Mouse (Mus musculus): ENCODE results near the gene Unc13b. TPM values are rescaled to one million over a fixed set of nuclear protein-coding genes. Genes with fewer than 3 reads are reported as not detected.

Gene Unc13b
- total and polyA plus RNA-seq, 2 experiments from 2014 or later: 6.2 to 54.7 TPM

DNA sequence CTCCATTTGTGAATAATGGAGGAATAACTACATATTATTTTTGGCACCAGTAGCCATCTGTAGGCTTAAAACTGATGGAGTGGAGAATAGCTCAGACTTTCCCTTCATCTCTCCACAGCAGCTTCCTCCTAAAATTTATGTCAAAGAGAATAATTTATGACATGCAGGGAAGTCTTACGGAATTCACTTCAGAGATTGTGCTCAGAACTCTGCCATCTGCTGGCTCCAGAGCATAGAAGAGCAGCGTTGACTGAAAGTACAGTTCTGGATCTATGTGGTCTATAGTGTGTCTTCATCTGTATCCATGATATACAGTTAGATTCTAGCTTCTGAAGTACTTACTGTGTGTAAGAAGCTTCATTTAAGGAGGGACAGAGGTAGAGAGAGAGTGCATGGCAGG is 185.3 kb downstream of the Unc13b start:
- DNase-seq (peak; percentile 65), ATAC-seq (0 out of 2 replicates have a peak, but pooled peaks have one; percentile 38)
- H3K9me3 ChIP-seq (ENCODE audit: low read length): no peaks in the 10 kb centered on the region
- H3K4me2 ChIP-seq (ENCODE audit: low read depth): no peak overlapping the region
- no peaks in the 10 kb centered on the region for H3K27me3 ChIP-seq (ENCODE audit: insufficient read depth, low read length)
- no peak overlapping the region for H3K9ac ChIP-seq
- 47% methylated on average over 2 of the region's 2 CpGs for WGBS
- TF ChIP-seq CTCF (IDR thresholded peaks at IDR 0.05; ENCODE audit: low read depth): peak; percentile 67
- peaks cover 3% of the 10 kb centered on the region; the same call in 1 of the 2 replicates for H3K4me1 ChIP-seq (ENCODE audit: insufficient read depth)
- H3K27ac ChIP-seq (ENCODE audit: low read depth, low read length): no peak overlapping the region
- H3K4me3 ChIP-seq (ENCODE audit: low read depth, low read length): no peak overlapping the region
- peaks cover 23% of the 10 kb centered on the region for H3K36me3 ChIP-seq (ENCODE audit: insufficient read depth)

DNA sequence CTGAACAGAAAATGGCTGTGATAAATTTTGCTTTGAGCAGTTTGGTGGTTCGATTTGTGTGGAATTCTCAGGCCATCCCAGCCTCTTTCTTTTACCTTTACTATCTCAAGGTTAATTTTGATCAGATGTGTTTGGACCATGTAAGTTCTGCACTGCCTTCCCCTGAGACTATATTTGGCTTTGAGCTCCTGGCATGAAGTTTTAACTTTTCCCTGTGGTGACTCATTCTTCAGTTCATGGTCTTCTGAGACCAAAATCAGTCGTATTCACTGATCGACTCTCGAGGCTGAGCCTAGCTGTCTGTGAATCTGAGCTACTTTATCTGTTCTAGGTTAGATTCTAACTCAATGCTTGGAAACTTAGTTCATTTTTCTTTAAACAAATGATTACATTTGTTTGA is 187.0 kb downstream of the Unc13b start:
- Histone ChIP-seq H3K36me3 (ENCODE audit: insufficient read depth) (peaks cover 25% of the 10 kb centered on the region), H3K4me1 (ENCODE audit: insufficient read depth) (no peaks in the 10 kb centered on the region), H3K9me3 (ENCODE audit: low read length) (no peaks in the 10 kb centered on the region), H3K27ac (ENCODE audit: low read depth, low read length) (no peak overlapping the region), H3K27me3 (ENCODE audit: insufficient read depth, low read length) (no peaks in the 10 kb centered on the region), H3K4me2 (ENCODE audit: low read depth) (no peak overlapping the region), H3K4me3 (ENCODE audit: low read depth, low read length) (no peak overlapping the region), H3K9ac (no peak overlapping the region)
- WGBS: 91% methylated on average over 4 of the region's 4 CpGs
- DNase-seq (no peak), ATAC-seq (no peak)
- TF ChIP-seq CTCF (IDR thresholded peaks at IDR 0.05; ENCODE audit: low read depth): no peak

DNA sequence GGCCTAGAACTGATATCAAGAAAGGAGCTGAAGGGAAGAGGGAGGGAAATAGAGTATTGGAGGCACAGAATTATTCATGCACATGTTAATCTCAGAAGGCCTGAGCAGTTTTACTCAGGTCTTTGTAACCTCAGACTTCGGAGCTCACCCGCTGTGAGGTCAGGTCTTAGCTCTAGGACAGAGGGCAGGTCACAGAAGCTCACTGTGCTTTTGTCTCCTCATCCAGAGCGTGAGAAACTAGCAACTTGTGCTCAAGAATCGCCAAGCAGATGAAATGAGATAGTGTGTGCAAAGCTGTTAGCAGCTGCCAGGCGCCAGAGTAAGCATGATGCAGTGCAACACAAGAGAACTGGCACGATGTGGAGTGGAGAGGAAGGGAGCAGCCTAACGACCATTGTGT is 189.3 kb downstream of the Unc13b start:
- Histone ChIP-seq H3K4me1 (ENCODE audit: insufficient read depth) (no peaks in the 10 kb centered on the region), H3K9ac (no peak overlapping the region), H3K4me3 (ENCODE audit: low read depth, low read length) (no peak overlapping the region), H3K27me3 (ENCODE audit: insufficient read depth, low read length) (no peaks in the 10 kb centered on the region), H3K9me3 (ENCODE audit: low read length) (no peaks in the 10 kb centered on the region), H3K36me3 (ENCODE audit: insufficient read depth) (peaks cover 29% of the 10 kb centered on the region), H3K27ac (ENCODE audit: low read depth, low read length) (no peak overlapping the region), H3K4me2 (ENCODE audit: low read depth) (no peak overlapping the region)
- DNase-seq (no peak), ATAC-seq (no peak)
- no peak for TF ChIP-seq CTCF (IDR thresholded peaks at IDR 0.05; ENCODE audit: low read depth)
- WGBS: 18% methylated on average over 7 of the region's 7 CpGs

DNA sequence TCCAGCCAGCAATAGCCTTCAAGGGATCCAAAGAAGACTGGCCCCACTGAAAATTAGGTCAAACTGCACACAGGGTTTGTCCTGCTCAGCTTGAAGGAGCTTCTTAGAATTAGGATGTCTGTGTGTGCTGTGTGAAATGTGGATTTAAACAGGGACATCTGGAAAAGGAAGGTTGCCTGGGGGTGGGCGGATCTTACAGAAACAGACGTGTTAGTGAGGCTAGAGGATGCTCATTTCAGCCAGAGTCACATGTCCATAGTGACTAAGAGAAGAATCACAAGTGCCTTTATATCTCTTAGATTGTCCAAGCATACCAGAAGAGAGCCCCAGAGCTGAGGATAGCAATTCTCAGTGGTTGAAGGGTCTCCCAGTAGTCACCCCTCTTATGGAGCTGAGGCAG is 190.2 kb downstream of the Unc13b start:
- DNase-seq (no peak), ATAC-seq (no peak)
- no peaks in the 10 kb centered on the region for H3K4me1 ChIP-seq (ENCODE audit: insufficient read depth)
- H3K36me3 ChIP-seq (ENCODE audit: insufficient read depth): peaks cover 33% of the 10 kb centered on the region
- no peak overlapping the region for H3K27ac ChIP-seq (ENCODE audit: low read depth, low read length)
- TF ChIP-seq CTCF (IDR thresholded peaks at IDR 0.05; ENCODE audit: low read depth): no peak
- no peak overlapping the region for H3K9ac ChIP-seq
- H3K4me2 ChIP-seq (ENCODE audit: low read depth): no peak overlapping the region
- no peak overlapping the region for H3K4me3 ChIP-seq (ENCODE audit: low read depth, low read length)
- no peaks in the 10 kb centered on the region for H3K9me3 ChIP-seq (ENCODE audit: low read length)
- WGBS: 77% methylated on average over 2 of the region's 2 CpGs
- H3K27me3 ChIP-seq (ENCODE audit: insufficient read depth, low read length): no peaks in the 10 kb centered on the region

DNA sequence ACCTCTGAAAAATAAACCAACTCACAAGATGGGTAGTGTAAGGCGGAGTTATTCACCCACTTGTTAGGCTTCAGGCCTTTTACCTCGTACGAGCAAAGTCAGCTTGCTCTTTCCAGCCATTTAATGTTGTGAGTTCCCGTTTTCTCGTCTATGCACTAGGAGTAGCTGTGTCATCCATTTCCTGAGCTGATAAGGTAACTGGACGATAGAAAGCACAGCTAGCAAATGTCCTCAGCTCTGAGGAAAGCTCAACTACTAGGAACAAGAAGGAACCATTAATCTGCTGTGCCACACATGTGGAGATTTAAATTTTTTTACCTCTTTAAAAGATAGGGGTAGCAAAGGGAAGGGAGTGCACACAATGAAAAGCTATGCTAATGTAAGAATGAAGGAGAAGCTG is 192.5 kb downstream of the Unc13b start:
- H3K36me3 ChIP-seq (ENCODE audit: insufficient read depth): peaks cover 46% of the 10 kb centered on the region
- no peak overlapping the region for H3K4me3 ChIP-seq (ENCODE audit: low read depth, low read length)
- H3K9ac ChIP-seq: no peak overlapping the region
- ATAC-seq: no peak
- H3K27ac ChIP-seq (ENCODE audit: low read depth, low read length): no peak overlapping the region
- H3K9me3 ChIP-seq (ENCODE audit: low read length): no peaks in the 10 kb centered on the region
- no peak for TF ChIP-seq CTCF (IDR thresholded peaks at IDR 0.05; ENCODE audit: low read depth)
- H3K4me2 ChIP-seq (ENCODE audit: low read depth): no peak overlapping the region
- H3K4me1 ChIP-seq (ENCODE audit: insufficient read depth): no peaks in the 10 kb centered on the region
- 89% methylated on average over 6 of the region's 6 CpGs for WGBS
- no peak for DNase-seq
- H3K27me3 ChIP-seq (ENCODE audit: insufficient read depth, low read length): no peaks in the 10 kb centered on the region

DNA sequence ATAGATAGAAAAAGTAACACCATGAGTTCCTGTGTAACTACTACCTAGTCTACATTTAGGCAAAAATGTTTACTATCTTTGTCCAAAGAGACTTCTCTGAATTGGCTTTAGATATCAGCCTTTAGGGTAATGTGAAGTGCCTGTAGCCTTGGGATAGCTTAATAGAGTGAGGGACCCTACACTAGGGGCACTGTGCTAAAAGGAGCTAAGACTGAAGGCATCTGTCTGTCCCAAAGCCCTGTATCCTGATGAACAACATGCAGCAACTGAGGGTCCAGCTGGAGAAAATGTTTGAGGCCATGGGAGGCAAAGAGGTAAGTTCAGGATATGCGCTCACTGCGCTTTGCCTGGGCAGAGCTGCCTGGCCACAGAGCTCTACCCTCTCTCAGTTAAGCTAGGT is 198.3 kb downstream of the Unc13b start:
- 100% methylated on average over 2 of the region's 2 CpGs for WGBS
- H3K36me3 ChIP-seq (ENCODE audit: insufficient read depth): peaks cover 47% of the 10 kb centered on the region

DNA sequence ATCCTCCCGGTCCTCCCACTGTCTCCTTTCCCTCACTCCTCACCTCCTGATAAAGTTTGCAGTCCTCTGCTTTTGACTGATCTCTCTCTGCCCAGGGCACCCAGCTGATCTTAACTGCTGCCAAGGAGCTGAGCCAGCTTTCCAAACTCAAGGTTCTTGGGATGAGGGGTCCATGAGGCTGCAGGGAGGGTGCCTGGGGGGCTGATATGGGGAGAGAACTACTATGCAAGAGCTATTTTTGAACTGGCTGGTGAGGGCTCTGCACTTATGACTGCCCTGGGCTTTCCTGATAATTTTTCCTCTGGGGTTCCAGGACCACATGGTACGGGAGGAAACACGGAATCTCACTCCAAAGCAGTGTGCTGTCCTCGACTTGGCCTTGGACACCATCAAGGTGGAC is 199.8 kb downstream of the Unc13b start:
- peaks cover 46% of the 10 kb centered on the region for H3K36me3 ChIP-seq (ENCODE audit: insufficient read depth)
- ATAC-seq (no peak), DNase-seq (no peak)
- H3K4me3 ChIP-seq (ENCODE audit: low read depth, low read length): no peak overlapping the region
- no peak for TF ChIP-seq CTCF (IDR thresholded peaks at IDR 0.05; ENCODE audit: low read depth)
- H3K4me1 ChIP-seq (ENCODE audit: insufficient read depth): no peaks in the 10 kb centered on the region
- no peak overlapping the region for H3K9ac ChIP-seq
- no peak overlapping the region for H3K27ac ChIP-seq (ENCODE audit: low read depth, low read length)
- 92% methylated on average over 4 of the region's 4 CpGs for whole genome bisulfite sequencing
- no peaks in the 10 kb centered on the region for H3K27me3 ChIP-seq (ENCODE audit: insufficient read depth, low read length)
- H3K4me2 ChIP-seq (ENCODE audit: low read depth): no peak overlapping the region
- no peaks in the 10 kb centered on the region for H3K9me3 ChIP-seq (ENCODE audit: low read length)

More for the DNA sequence above, 198.3 kb downstream of the Unc13b start:
- Histone ChIP-seq H3K27me3 (ENCODE audit: insufficient read depth, low read length) (no peaks in the 10 kb centered on the region), H3K4me3 (ENCODE audit: low read depth, low read length) (no peak overlapping the region), H3K4me2 (ENCODE audit: low read depth) (no peak overlapping the region), H3K9ac (no peak overlapping the region), H3K27ac (ENCODE audit: low read depth, low read length) (no peak overlapping the region), H3K4me1 (ENCODE audit: insufficient read depth) (no peaks in the 10 kb centered on the region), H3K9me3 (ENCODE audit: low read length) (no peaks in the 10 kb centered on the region)
- ATAC-seq: no peak
- no peak for DNase-seq
- no peak for TF ChIP-seq CTCF (IDR thresholded peaks at IDR 0.05; ENCODE audit: low read depth)

DNA sequence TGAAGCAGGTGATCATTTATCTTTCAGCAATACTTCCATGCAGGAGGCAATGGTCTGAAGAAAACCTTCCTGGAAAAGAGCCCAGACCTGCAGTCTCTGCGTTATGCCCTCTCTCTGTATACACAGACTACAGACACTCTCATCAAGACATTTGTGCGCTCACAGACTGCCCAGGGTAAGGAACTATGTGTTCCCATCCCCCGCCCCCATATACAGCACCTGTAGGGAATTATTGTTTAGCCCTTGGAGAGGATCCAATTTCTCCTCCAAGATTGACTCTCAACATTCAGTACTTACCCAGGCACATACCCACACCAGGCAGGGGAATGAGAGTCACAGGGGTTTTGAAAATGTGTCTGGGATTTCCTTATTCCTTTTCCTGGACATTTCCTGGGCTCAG is 200.7 kb downstream of the Unc13b start:
- Histone ChIP-seq H3K4me2 (ENCODE audit: low read depth) (no peak overlapping the region), H3K4me1 (ENCODE audit: insufficient read depth) (no peaks in the 10 kb centered on the region), H3K9ac (no peak overlapping the region), H3K36me3 (ENCODE audit: insufficient read depth) (peaks cover 50% of the 10 kb centered on the region), H3K27ac (ENCODE audit: low read depth, low read length) (no peak overlapping the region), H3K4me3 (ENCODE audit: low read depth, low read length) (no peak overlapping the region), H3K9me3 (ENCODE audit: low read length) (no peaks in the 10 kb centered on the region), H3K27me3 (ENCODE audit: insufficient read depth, low read length) (no peaks in the 10 kb centered on the region)
- DNase-seq: no peak
- 71% methylated on average over 3 of the region's 3 CpGs for WGBS
- ATAC-seq: no peak
- TF ChIP-seq CTCF (IDR thresholded peaks at IDR 0.05; ENCODE audit: low read depth): no peak

All from forebrain, postnatal 0 days (tissue).